Comparison of ENCODE assay signal across 8 mouse cellular contexts in the genomic region with DNA sequence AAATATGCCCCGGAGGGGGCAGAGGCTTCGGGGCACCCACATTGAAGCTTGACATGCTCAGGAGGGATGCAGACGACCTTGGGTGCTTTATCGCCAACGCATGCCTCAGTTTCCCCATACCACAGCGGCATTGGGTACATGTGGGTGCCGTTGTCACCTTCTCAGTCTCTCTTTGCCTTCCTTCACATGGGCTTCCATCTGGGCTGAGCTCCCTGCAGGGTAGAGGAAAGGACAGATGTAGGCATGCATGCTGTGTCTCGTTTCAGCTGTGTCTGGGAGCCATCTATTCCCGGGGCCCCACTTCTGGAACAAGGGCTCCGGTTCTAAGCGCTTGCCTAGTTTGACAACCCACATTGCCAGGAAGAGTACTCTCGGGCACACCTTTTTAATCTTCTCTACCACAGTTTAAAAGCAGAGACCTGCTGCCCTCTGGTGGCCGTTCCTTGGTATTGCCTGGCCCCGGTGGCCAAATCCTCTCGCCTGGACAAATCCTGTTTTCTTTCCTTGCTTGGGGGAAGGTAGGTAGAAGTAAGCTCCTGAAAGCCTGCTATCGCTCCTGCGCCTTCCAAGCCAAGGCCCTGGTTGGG. TPM values are rescaled to one million over a fixed set of nuclear protein-coding genes. Genes with fewer than 3 reads are reported as not detected.
DNase-seq lines count a peak whose midpoint lies in the region; ATAC-seq and TF ChIP-seq lines count a peak whose summit lies in the region.

No protein-coding gene starts in this region.

- 39% methylated on average over 17 of the region's 17 CpGs for WGBS in thymus, adult 2 months
- WGBS in forebrain, postnatal 0 days: 43% methylated on average over 17 of the region's 17 CpGs
- WGBS in hindbrain, embryonic 16.5 days: 35% methylated on average over 17 of the region's 17 CpGs
- 40% methylated on average over 17 of the region's 17 CpGs for WGBS in neural tube, embryonic 13.5 days

- intact Hi-C loops in left cerebral cortex, postnatal 25 days (cut with DNase I): loop anchor here (1.0 kb wide), 2 partner anchors 55 to 102 kb away; no protein-coding TSS in a partner anchor

- peak; percentile 68 for DNase-seq in thymus, adult 2 months
- DNase-seq in thymus, adult 18-20 months: no peak
- DNase-seq in cerebellum, adult 18-20 months: peak; percentile 77 to 88
- peak; percentile 88 for DNase-seq in forebrain, postnatal 0 days
- DNase-seq in left cerebral cortex, postnatal 25 days (ENCODE audit: low spot score in 2 of 2): peak; percentile 81 to 88
- peak; percentile 71 for DNase-seq in thymus, postnatal 25 days

- no peaks in the 10 kb centered on the region for H3K36me3 ChIP-seq in thymus, adult 2 months (ENCODE audit: control insufficient read depth, insufficient read depth, low read length)
- H3K36me3 ChIP-seq in forebrain, postnatal 0 days (ENCODE audit: insufficient read depth): no peaks in the 10 kb centered on the region
- no peaks in the 10 kb centered on the region for H3K36me3 ChIP-seq in hindbrain, embryonic 16.5 days (ENCODE audit: control insufficient read depth, insufficient read depth, low read length)
- H3K36me3 ChIP-seq in neural tube, embryonic 13.5 days: no peaks in the 10 kb centered on the region

- no peak for TF ChIP-seq POLR2A in thymus, adult 2 months (IDR thresholded peaks at IDR 0.05; ENCODE audit: control insufficient read depth, extremely low read depth, insufficient read depth, low read length, poor library complexity)

- ATAC-seq in forebrain, postnatal 0 days: peak; percentile 51; the same call in 1 of the 2 replicates
- ATAC-seq in hindbrain, embryonic 16.5 days: peak; percentile 48; the same call in 1 of the 2 replicates
- ATAC-seq in neural tube, embryonic 13.5 days (ENCODE audit: low read depth): peak; percentile 56; the same call in 1 of the 2 replicates

- H3K27ac ChIP-seq in thymus, adult 2 months (ENCODE audit: control insufficient read depth, insufficient read depth, low read length): no peak overlapping the region
- no peak overlapping the region for H3K27ac ChIP-seq in forebrain, postnatal 0 days (ENCODE audit: low read depth, low read length)
- no peak overlapping the region for H3K27ac ChIP-seq in hindbrain, embryonic 16.5 days (ENCODE audit: low read depth, low read length)
- no peak overlapping the region for H3K27ac ChIP-seq in neural tube, embryonic 13.5 days (replicated peaks)

- H3K4me2 ChIP-seq in forebrain, postnatal 0 days (ENCODE audit: low read depth): no peak overlapping the region
- no peak overlapping the region for H3K4me2 ChIP-seq in hindbrain, embryonic 16.5 days (ENCODE audit: low read length)
- H3K4me2 ChIP-seq in neural tube, embryonic 13.5 days: no peak overlapping the region

- H3K9me3 ChIP-seq in forebrain, postnatal 0 days (ENCODE audit: low read length): no peaks in the 10 kb centered on the region
- H3K9me3 ChIP-seq in hindbrain, embryonic 16.5 days (ENCODE audit: control insufficient read depth, low read length): no peaks in the 10 kb centered on the region
- H3K9me3 ChIP-seq in neural tube, embryonic 13.5 days: no peaks in the 10 kb centered on the region

- H3K9ac ChIP-seq in forebrain, postnatal 0 days: no peak overlapping the region
- no peak overlapping the region for H3K9ac ChIP-seq in hindbrain, embryonic 16.5 days (ENCODE audit: low read depth, low read length)
- no peak overlapping the region for H3K9ac ChIP-seq in neural tube, embryonic 13.5 days

- no peaks in the 10 kb centered on the region; the same call in 1 of the 2 replicates for H3K4me1 ChIP-seq in thymus, adult 2 months (replicated peaks; ENCODE audit: control insufficient read depth, insufficient read depth, low read length)
- no peaks in the 10 kb centered on the region for H3K4me1 ChIP-seq in forebrain, postnatal 0 days (ENCODE audit: insufficient read depth)
- H3K4me1 ChIP-seq in hindbrain, embryonic 16.5 days (ENCODE audit: control insufficient read depth, insufficient read depth, low read depth, low read length): peaks cover 9% of the 10 kb centered on the region
- peaks cover 15% of the 10 kb centered on the region for H3K4me1 ChIP-seq in neural tube, embryonic 13.5 days (replicated peaks)

- H3K27me3 ChIP-seq in thymus, adult 2 months (ENCODE audit: control insufficient read depth, insufficient read depth, low read length): no peaks in the 10 kb centered on the region
- H3K27me3 ChIP-seq in forebrain, postnatal 0 days (ENCODE audit: insufficient read depth, low read length): no peaks in the 10 kb centered on the region
- peaks cover 7% of the 10 kb centered on the region; the same call in 1 of the 2 replicates for H3K27me3 ChIP-seq in hindbrain, embryonic 16.5 days (replicated peaks; ENCODE audit: control insufficient read depth, insufficient read depth, low read length)
- H3K27me3 ChIP-seq in neural tube, embryonic 13.5 days: peaks cover 12% of the 10 kb centered on the region

- peak; percentile 82; the same call in 1 of the 2 replicates for TF ChIP-seq CTCF in thymus, adult 2 months (IDR thresholded peaks at IDR 0.05; ENCODE audit: borderline replicate concordance, control insufficient read depth, extremely low read depth, insufficient read depth, low read length, poor library complexity)
- peak; percentile 94 for TF ChIP-seq CTCF in forebrain, postnatal 0 days (IDR thresholded peaks at IDR 0.05; ENCODE audit: low read depth)

- H3K4me3 ChIP-seq in thymus, adult 2 months (ENCODE audit: control insufficient read depth, insufficient read depth, low read length): no peak overlapping the region
- H3K4me3 ChIP-seq in forebrain, postnatal 0 days (ENCODE audit: low read depth, low read length): no peak overlapping the region
- H3K4me3 ChIP-seq in hindbrain, embryonic 16.5 days (ENCODE audit: low read length): no peak overlapping the region
- H3K4me3 ChIP-seq in neural tube, embryonic 13.5 days: no peak overlapping the region

RNA-seq across cellular contexts. Expression of gene Laptm5, which starts 20.8 kb away (rescaled TPM):
- 1,867 and 1,969 TPM in 2 replicates for polyA plus RNA-seq in thymus, adult 2 months (2012; rRNA removed)
- 17.5 and 25.5 TPM in 2 replicates for total RNA-seq in forebrain, postnatal 0 days (2014; rRNA removed)
- polyA plus RNA-seq in forebrain, postnatal 0 days (2015; fragmentation: Nextera tagmentation; extraction: Ambion mirVana): 30.2 and 34.3 TPM in 2 replicates
- 27.2 and 27.4 TPM in 2 replicates for polyA plus RNA-seq in hindbrain, embryonic 16.5 days (2015; fragmentation: Nextera tagmentation; extraction: Ambion mirVana)
- 10 to 100 TPM; 29.6 to 36.5 TPM for total RNA-seq in left cerebral cortex, postnatal 25 days (2021)
- 31.6 and 31.7 TPM in 2 replicates for polyA plus RNA-seq in neural tube, embryonic 13.5 days (2015; fragmentation: Nextera tagmentation; extraction: Ambion mirVana)

RNA-seq across cellular contexts. Expression of gene Matn1, which starts 52.1 kb away (rescaled TPM):
- 2.1 and 2.2 TPM in 2 replicates for polyA plus RNA-seq in thymus, adult 2 months (2012; rRNA removed)
- total RNA-seq in forebrain, postnatal 0 days (2014; rRNA removed): 0.24 and 0.38 TPM in 2 replicates
- polyA plus RNA-seq in forebrain, postnatal 0 days (2015; fragmentation: Nextera tagmentation; extraction: Ambion mirVana): 0.16 and 0.27 TPM in 2 replicates
- 0.34 and 3.9 TPM in 2 replicates for polyA plus RNA-seq in hindbrain, embryonic 16.5 days (2015; fragmentation: Nextera tagmentation; extraction: Ambion mirVana)
- 1 to 10 TPM; 1.4 to 2.0 TPM for total RNA-seq in left cerebral cortex, postnatal 25 days (2021)
- 4.2 and 4.6 TPM in 2 replicates for polyA plus RNA-seq in neural tube, embryonic 13.5 days (2015; fragmentation: Nextera tagmentation; extraction: Ambion mirVana)

Comparison
In these comparisons a context has a peak if more than half of its experiments do, and no peak if none do; other contexts are left out.
1. DNase-seq: peak in thymus, adult 2 months (single experiment), cerebellum, adult 18-20 months (2 of 2), forebrain, postnatal 0 days (single experiment), left cerebral cortex, postnatal 25 days (2 of 2) and thymus, postnatal 25 days (single experiment); none in thymus, adult 18-20 months (0 of 2).
2. RNA of gene Laptm5, which starts 20.8 kb away (polyA plus RNA-seq): 1,867 to 1,969 TPM in thymus, adult 2 months; 30.2 to 34.3 TPM in forebrain, postnatal 0 days, 31.6 to 31.7 TPM in neural tube, embryonic 13.5 days and 27.2 to 27.4 TPM in hindbrain, embryonic 16.5 days; every median in the first group is over 10 times any median in the second.
3. Peak in every context shown above with its lines, with median percentiles within 50 percentile points of each other: ATAC-seq.